Mouse (Mus musculus) layer of hippocampus, postnatal 10 days (tissue): ENCODE measurements around the gene Ispd. TPM values are rescaled to one million over a fixed set of nuclear protein-coding genes. Genes with fewer than 3 reads are reported as not detected.

Source experiments
- DNase-seq, 2 experiments: peaks; one replicate each; pipeline ENCODE4 v3.0.0; 2021; ENCODE audit warnings: low spot score in 2 of 2
- total RNA-seq, 2 experiments: library from RNA; stranded (reverse); gene quantifications; 2 replicates each; pipeline ENCODE4 v1.2.3; 2021

The Ispd gene
- total RNA-seq, 2 experiments from 2014 or later: 12.1 to 13.7 TPM

DNA sequence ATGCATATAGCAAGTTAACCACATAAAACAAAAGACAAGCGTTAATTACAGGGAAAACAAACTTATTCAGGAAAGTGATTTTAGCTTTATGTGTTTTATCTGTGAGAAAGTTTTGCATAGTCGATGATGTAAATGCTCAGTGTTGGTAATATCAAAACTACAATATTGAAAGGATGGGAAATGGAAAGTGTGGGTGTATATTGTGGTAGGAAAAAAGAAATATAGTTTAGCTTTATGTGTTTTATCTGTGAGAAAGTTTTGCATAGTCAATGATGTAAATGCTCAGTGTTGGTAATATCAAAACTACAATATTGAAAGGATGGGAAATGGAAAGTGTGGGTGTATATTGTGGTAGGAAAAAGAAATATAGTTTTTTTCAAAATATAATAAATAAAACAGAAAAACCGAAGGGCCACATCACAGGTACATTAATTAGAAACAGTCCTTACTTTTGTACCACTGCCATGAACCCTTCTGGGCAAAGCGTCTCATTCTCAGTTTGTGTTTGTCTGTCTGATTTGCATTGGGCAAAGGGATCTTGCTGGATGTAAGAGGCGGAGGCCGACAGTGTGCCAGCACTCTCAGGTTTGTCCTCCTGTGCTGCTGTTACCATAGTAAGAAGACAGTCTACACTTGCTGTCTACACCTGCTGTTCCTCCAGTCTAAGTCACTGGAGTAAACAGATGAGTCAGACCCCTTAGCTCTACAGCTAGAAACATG lies 87.2 kb downstream of the Ispd start:
- DNase-seq: no peak

DNA sequence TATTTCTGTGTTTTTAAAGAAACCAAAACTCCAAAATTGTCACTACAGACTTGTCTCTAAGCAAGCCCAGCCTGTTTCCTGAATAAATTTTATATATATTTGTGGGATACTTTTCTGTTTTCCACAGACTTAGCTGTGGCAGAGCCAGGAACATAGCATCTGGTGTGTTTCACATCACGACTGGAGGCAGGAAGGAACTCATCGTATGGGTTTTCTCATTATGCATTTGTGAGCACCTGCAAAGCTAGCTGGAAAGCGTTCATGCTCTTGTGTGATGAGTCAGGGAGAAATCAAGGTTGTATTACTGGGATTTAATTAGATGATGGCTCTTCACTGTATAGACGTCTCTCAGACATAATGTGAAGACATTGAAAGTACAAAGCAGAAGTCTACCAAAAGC lies 90.2 kb downstream of the Ispd start:
- no peak for DNase-seq

GRCm38 (mm10) chr12:36474171-36474570 lies 92.9 kb downstream of the Ispd start:
- DNase-seq: no peak

DNA sequence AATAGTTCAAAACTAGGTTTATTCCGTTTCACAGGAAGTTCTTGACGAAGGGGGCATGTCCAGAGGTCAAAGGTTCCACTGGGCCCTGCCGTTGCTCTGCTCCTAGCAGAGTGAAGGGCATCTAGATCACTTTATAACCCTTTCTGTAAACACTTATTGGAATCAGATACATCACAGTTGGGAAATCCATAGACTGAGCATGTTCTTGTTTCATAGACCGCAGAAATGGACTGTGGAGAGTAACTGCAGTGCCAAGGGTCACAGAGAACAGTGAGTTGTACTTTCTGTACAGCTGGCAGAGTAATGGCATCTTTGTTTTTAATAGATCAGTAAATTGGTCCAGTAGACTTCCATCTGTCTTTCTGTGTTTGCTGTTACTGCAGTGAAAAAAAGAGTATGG lies 94.0 kb downstream of the Ispd start:
- DNase-seq: no peak

- no peak for DNase-seq
These were observed 95.2 kb downstream of the Ispd start for GRCm38 (mm10) chr12:36476476-36476875.

- DNase-seq: no peak
These were observed 96.3 kb downstream of the Ispd start for GRCm38 (mm10) chr12:36477501-36477900.

DNA sequence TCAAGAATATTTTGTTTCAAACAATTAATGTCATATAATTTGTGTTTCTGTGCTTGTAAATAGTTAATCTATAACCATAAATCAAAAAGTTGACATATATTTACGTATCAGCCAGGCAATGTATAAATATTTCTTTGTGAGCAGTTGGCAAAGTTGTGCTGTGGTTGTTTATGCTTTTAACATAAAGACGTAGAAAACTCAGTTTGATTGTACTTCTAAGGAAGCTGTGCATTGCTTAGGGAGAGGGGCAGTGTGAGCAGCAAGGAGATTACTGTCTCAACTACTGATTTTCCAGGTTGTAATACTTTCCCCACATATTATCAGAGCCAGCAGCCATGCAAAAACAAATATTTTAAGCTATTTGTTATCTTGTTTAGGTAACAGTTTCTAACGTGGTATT lies 96.7 kb downstream of the Ispd start:
- no peak for DNase-seq

- DNase-seq: no peak
These were observed 100.5 kb downstream of the Ispd start for GRCm38 (mm10) chr12:36481742-36482141.

GRCm38 (mm10) chr12:36483346-36483745 lies 102.1 kb downstream of the Ispd start:
- no peak for DNase-seq

DNA sequence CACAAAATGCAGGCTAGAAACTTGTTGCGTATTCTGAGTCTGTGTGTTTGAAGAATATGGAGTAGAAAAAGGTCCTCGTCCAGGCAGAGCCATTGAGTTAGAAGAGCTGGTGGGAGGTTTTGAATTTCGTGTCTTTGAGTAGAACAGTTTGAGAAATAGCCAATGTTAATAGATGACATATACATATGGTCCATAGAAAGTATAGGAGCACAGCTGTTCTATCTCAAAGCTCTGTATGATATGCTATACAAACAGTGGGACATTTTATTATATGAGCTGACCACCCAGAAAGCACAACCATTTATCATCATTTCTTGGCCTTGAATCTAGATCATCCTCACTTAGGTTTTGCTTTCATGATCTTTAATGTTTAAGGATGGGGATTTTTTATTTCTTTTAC lies 116.3 kb downstream of the Ispd start:
- no peak for DNase-seq

DNA sequence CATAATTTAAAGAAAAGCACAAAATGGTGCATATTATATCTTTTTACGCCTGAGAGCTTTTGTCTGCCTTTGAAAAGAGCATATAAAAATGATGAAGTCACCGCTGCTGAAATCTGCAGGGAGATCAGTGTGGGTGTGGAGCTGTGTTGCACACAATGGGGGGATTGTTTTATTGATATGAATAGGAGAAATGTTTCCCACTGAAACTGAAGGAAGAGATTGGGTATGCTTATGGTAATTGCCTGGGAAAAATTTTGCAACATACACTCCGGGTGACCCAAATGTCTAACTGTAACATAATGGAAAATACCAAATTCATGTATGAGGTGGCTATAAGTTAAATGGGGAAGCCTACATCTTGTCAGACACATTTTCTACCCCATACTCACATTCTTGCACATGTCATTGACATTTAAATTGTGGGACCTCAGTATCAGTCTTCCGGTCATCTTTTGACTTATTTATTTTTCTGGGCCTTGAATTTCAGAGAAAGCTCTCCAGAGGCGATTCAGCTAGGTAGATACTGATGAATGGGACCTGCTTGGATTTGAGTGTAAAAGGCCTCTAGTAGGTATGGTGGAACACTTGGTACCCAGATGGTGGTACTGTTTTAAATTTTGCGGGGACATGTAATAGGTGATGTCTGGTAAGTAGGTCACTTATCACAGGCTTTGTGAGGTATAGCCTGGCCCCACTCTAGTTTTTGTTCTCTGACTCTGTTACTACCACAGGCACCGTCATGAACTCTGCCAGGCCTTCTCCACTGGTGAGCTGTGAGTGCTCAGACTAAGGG lies 126.1 kb downstream of the Ispd start:
- no peak for DNase-seq

DNA sequence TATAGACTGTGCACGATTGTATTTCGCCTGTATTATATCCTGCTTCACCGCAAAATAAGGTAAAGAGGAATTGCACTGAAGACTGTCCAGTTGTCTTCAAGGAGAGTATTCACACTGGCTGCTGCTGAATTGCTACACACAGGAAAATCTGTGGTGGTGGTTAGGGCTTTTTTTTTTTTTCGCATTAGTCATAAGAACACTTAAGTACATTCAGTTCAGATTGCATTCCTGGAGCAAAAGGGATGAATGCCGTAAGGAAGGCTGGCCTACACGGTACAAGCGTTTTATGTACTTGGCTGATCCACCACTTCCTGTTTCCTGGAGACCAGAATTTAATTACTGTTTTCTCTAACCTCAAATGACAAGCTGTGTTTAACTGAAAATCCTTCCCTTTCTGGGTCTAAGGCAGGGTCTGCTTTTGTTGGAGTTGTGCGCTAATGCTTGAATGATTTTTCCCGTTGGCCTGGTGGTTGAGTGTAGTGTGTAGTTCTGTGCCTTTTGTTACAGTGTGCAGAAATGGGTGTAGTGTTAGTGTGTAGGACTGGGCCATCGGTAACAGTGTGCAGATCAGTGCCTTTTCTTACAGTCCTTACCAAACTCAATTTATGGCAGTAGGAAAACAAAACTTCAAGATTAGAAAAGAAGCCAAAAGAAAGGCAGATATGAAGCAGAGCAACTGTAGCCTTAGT lies 128.8 kb downstream of the Ispd start:
- no peak for DNase-seq

DNA sequence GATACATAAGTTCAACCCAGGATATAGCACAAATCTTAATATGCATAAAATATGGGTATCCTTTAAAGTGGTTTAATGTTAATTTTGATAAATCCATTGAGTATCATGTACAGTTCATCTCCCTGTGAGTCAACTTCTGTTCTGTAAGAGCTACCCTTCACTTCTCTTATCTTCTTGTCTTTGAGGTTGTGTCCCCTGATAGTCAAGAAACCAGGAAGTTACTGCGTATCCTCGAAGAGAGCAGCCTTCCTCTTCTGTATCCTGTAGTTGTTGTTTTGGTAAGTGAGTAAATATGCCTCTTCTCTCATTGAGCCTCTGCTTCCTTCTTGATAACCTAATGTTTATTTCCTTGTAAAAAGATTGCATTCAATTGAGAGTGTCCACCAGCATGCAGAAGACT lies 140.5 kb downstream of the Ispd start:
- no peak for DNase-seq

- no peak for DNase-seq
These were observed 142.3 kb downstream of the Ispd start for GRCm38 (mm10) chr12:36523515-36523914.

DNA sequence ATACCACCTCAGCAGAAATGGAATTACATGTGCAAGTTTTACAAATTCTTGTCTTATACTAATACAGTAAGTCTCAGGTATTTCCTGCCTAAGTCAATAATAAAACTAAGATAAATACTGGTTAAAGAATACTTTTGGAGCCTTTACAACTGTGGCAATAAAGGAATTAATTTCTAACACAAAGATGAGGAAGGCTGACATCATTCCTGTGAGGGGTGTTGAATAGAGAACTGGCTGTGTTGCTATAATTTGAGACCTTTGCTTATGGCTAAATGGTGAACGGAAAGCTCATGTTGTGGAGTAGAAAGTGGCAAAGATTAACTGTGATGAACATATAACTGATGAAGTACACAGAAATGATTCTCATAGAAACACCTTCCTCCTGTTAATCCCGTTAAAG lies 149.7 kb downstream of the Ispd start:
- DNase-seq: no peak

DNA sequence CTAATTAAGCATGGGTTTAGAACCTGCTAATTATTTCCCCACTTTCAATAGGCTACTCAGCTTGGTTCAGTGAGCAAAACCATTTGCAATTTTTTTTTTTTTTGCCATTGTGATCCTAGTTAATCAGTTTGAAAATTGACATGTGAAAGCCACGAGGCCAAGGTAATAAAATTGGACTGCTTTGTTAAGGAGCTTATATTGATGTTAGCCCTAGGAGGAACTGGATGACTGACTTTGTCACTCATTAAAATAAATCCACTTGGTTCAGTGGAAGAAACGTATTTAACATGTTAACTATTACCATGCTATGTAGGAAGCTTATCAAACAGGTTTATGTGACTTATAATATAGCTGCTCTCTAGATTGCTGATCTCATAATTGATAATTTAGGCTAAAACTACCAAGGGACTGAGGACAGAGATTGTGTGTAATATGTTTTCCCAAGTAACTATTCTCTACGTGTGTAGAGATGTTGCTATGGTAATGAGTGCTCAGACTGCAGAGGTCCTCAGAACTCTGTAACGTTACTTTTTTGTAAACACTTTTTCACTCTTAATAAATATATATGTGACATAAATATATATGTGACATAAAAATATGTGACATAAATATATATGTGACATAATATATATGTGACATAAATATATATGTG lies 150.3 kb downstream of the Ispd start:
- no peak for DNase-seq

DNA sequence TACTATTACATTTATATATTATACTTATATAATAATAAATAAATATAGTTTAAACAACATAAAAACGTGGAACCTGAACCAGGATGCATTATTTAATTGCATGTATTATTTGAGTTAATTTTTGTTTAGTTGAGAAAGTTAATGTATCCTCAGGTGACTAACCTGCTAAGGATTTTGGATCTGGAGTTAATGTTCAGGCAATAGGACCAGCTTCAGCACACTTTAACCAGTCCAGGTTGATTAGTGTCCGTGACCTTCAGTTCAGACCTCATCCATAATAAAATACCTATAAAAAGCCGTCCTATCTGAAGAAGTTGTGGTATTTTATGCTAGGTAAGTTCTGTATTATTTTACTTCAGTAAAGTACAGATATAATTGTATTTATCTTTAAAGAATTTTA lies 151.3 kb downstream of the Ispd start:
- DNase-seq: no peak

GRCm38 (mm10) chr12:36533160-36533900 lies 152.1 kb downstream of the Ispd start:
- no peak for DNase-seq

- no peak for DNase-seq
These were observed 153.3 kb downstream of the Ispd start for GRCm38 (mm10) chr12:36534589-36534988.

DNA sequence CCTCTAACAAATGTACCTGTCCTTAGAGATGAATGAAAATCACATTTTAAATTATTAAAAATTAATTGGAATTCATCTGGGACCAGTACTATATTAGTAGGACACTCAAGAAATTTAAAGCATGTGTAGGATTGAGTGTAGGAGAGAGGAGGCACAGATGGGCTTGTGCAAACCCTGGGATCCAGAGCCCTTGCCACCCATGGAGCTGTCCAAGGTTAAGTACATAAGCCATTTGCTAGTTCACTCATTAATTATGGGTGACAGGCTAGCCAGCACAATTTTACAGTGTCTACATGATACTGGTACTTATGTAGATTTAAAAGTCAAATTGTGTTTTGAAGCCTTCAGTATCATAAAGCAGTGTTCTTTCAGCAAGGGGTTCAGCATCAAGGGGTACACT lies 164.1 kb downstream of the Ispd start:
- DNase-seq: no peak

DNA sequence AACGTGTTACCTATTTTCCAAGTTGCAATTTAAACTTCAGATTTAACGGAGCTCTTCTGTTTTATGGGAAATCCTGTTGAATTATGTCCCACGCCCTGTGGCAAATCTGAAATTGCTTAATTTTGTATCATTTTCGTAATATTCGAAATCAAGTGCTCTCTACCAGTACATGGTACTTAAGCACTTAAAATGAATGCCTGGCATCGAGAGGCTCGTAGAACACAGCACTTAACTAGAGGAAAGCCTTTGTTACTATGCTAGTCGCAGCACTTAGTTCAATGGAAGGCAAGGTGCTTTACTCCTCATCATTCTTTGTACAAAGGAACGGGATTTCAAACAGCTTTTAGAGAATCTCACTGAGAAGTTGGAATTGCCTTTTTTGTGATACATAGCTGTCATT lies 168.2 kb downstream of the Ispd start:
- DNase-seq: no peak
